ENCODE assay signal across 31 mouse cellular contexts in genomic region chr14:120323111-120323510, GRCm38 (mm10). TPM values are rescaled to one million over a fixed set of nuclear protein-coding genes. Genes with fewer than 3 reads are reported as not detected.
DNase-seq lines count a peak whose midpoint lies in the region; ATAC-seq and TF ChIP-seq lines count a peak whose summit lies in the region.
"Had no signal": no experiment of that assay in that cellular context is flagged by ENCODE, and none has a peak within 500 bp of the region (broad histone marks: within the 10 kb centered on the region; RNA-seq: fewer than 3 reads in every experiment).

No protein-coding gene starts in this region.

- DNase-seq in liver, embryonic 14.5 days (ENCODE audit: low read depth in 3 of 3, low spot score in 3 of 3), result no peak
- peak; percentile 81 for DNase-seq in 416B (ENCODE audit: low read depth)
- DNase-seq in Patski (ENCODE audit: low read depth, low spot score), result no peak
- no peak for DNase-seq in MN1 (ENCODE audit: low spot score)
- no peak for DNase-seq in left cerebral cortex, postnatal 36 days (ENCODE audit: low spot score in 2 of 2)
- DNase-seq: adrenal gland, postnatal 10 days; cerebellum, adult 9-10 months; cerebellum, postnatal 36 days; embryo, embryonic 11 days; gastrocnemius, postnatal 14 days; kidney, adult 11 months; kidney, postnatal 25 days; lung, postnatal 36 days; right cerebral cortex, adult 18-20 months; thymus, postnatal 14 days had no signal

- TF ChIP-seq EP300 in liver, embryonic 14.5 days (IDR thresholded peaks at IDR 0.05; ENCODE audit: low read depth), result no peak

- POLR2A ChIA-PET in Patski (lab: Charles Lee), result no interaction called here

- H3K27me3 ChIP-seq in liver, embryonic 14.5 days (ENCODE audit: control insufficient read depth, insufficient read depth, low read length), result no peaks in the 10 kb centered on the region
- H3K27me3 ChIP-seq in liver, embryonic 12.5 days (replicated peaks), result no peaks in the 10 kb centered on the region
- H3K27me3 ChIP-seq in Patski, result no peaks in the 10 kb centered on the region
- no peaks in the 10 kb centered on the region for H3K27me3 ChIP-seq in small intestine, adult 2 months (ENCODE audit: control insufficient read depth, insufficient read depth, low read length)
- H3K27me3 ChIP-seq: forebrain, embryonic 13.5 days; heart, embryonic 15.5 days; kidney, embryonic 15.5 days; limb, embryonic 15.5 days; liver, embryonic 15.5 days; lung, embryonic 15.5 days; neural tube, embryonic 12.5 days had no signal

- H3K9ac ChIP-seq in liver, embryonic 14.5 days (replicated peaks), result no peak overlapping the region
- no peak overlapping the region for H3K9ac ChIP-seq in liver, embryonic 12.5 days
- H3K9ac ChIP-seq: forebrain, embryonic 13.5 days; heart, embryonic 15.5 days; kidney, embryonic 15.5 days; limb, embryonic 15.5 days; liver, embryonic 15.5 days; lung, embryonic 15.5 days; neural tube, embryonic 12.5 days had no signal

- no peak overlapping the region for H3K27ac ChIP-seq in liver, embryonic 14.5 days
- H3K27ac ChIP-seq in liver, embryonic 12.5 days, result no peak overlapping the region
- peak overlapping the region; percentile 42; the same call in 1 of the 2 replicates for H3K27ac ChIP-seq in small intestine, adult 2 months (ENCODE audit: insufficient read depth, low read depth, low read length)
- H3K27ac ChIP-seq: forebrain, embryonic 13.5 days; heart, embryonic 10.5 days; heart, embryonic 15.5 days; hindbrain, postnatal 0 days; kidney, embryonic 15.5 days; layer of hippocampus, adult 2 months; left cerebral cortex, adult 2 months; limb, embryonic 10.5 days; liver, embryonic 15.5 days; lung, embryonic 15.5 days; neural tube, embryonic 12.5 days had no signal

- CTCF ChIA-PET in Patski (lab: Charles Lee), result no interaction called here

- peaks cover 0 to 28% of the 10 kb centered on the region in 2 experiments; a peak in 2 of 4 replicates for H3K4me1 ChIP-seq in liver, embryonic 14.5 days (replicated peaks; ENCODE audit: control insufficient read depth in 2 of 2, insufficient read depth in 2 of 2, low read length in 1 of 2)
- H3K4me1 ChIP-seq in liver, embryonic 12.5 days, result peaks cover 40% of the 10 kb centered on the region
- peaks cover 18% of the 10 kb centered on the region for H3K4me1 ChIP-seq in small intestine, adult 2 months (ENCODE audit: control insufficient read depth, insufficient read depth, insufficient read length, low read length)
- H3K4me1 ChIP-seq: neural tube, embryonic 12.5 days had no signal

- TF ChIP-seq CTCF in liver, embryonic 14.5 days (IDR thresholded peaks at IDR 0.05; ENCODE audit: low read depth), result no peak
- no peak for TF ChIP-seq CTCF in Patski (IDR thresholded peaks at IDR 0.05)
- no peak for TF ChIP-seq CTCF in small intestine, adult 2 months (IDR thresholded peaks at IDR 0.05; ENCODE audit: extremely low read depth, insufficient read length, insufficient replicate concordance, low read depth, low read length)

- peak; percentile 25; the same call in 1 of the 2 replicates for ATAC-seq in liver, embryonic 14.5 days (ENCODE audit: insufficient read depth)
- no peak for ATAC-seq in liver, embryonic 12.5 days
- peak; percentile 92 for ATAC-seq in Patski
- ATAC-seq: forebrain, embryonic 13.5 days; hindbrain, postnatal 0 days; midbrain, embryonic 16.5 days had no signal

- 51% methylated on average over 1 of the region's 1 CpGs for WGBS in liver, embryonic 14.5 days (ENCODE audit: insufficient replicate concordance)
- 51% methylated on average over 1 of the region's 1 CpGs for WGBS in liver, embryonic 12.5 days (ENCODE audit: insufficient replicate concordance)
- 50% methylated on average over 1 of the region's 1 CpGs for WGBS in small intestine, adult 2 months

- no peak for TF ChIP-seq POLR2A in small intestine, adult 2 months (IDR thresholded peaks at IDR 0.05; ENCODE audit: low read depth, low read length)

- no peaks in the 10 kb centered on the region for H3K9me3 ChIP-seq in liver, embryonic 14.5 days (ENCODE audit: control insufficient read depth, low read length)
- H3K9me3 ChIP-seq in liver, embryonic 12.5 days (replicated peaks), result no peaks in the 10 kb centered on the region
- H3K9me3 ChIP-seq: forebrain, embryonic 13.5 days; heart, embryonic 10.5 days; heart, embryonic 15.5 days; kidney, embryonic 15.5 days; limb, embryonic 10.5 days; limb, embryonic 15.5 days; liver, embryonic 15.5 days; lung, embryonic 15.5 days; neural tube, embryonic 12.5 days had no signal

- H3K36me3 ChIP-seq in liver, embryonic 14.5 days (replicated peaks; ENCODE audit: control insufficient read depth, insufficient read depth, low read depth), result no peaks in the 10 kb centered on the region
- no peaks in the 10 kb centered on the region for H3K36me3 ChIP-seq in liver, embryonic 12.5 days
- H3K36me3 ChIP-seq in small intestine, adult 2 months (ENCODE audit: control insufficient read depth, insufficient read depth, low read length), result peaks cover 14% of the 10 kb centered on the region
- H3K36me3 ChIP-seq: liver, embryonic 15.5 days; neural tube, embryonic 12.5 days had no signal

- no peak overlapping the region for H3K4me3 ChIP-seq in liver, embryonic 14.5 days (ENCODE audit: insufficient read depth in 1 of 2, low read depth in 2 of 2, low read length in 2 of 2)
- H3K4me3 ChIP-seq in liver, embryonic 12.5 days, result no peak overlapping the region
- H3K4me3 ChIP-seq in small intestine, adult 2 months (ENCODE audit: low read depth, low read length), result no peak overlapping the region
- H3K4me3 ChIP-seq: forebrain, embryonic 13.5 days; heart, embryonic 10.5 days; heart, embryonic 15.5 days; kidney, embryonic 15.5 days; layer of hippocampus, adult 2 months; left cerebral cortex, adult 2 months; limb, embryonic 10.5 days; limb, embryonic 15.5 days; liver, embryonic 15.5 days; lung, embryonic 15.5 days; neural tube, embryonic 12.5 days had no signal

- in situ Hi-C loops in Patski (cut with MboI; ENCODE audit: low pct_unique_long_range_greater_than_20kb), result loop anchor here (5.0 kb wide), 1 partner anchor 46 kb away; the partner anchor contains the start of gene Mbnl2

- intact Hi-C loops in left cerebral cortex, postnatal 36 days (cut with DNase I), result no loop called here

- no peak overlapping the region for H3K4me2 ChIP-seq in liver, embryonic 14.5 days (ENCODE audit: low read depth)
- H3K4me2 ChIP-seq in liver, embryonic 12.5 days, result no peak overlapping the region
- H3K4me2 ChIP-seq: forebrain, embryonic 13.5 days; heart, embryonic 15.5 days; kidney, embryonic 15.5 days; limb, embryonic 15.5 days; liver, embryonic 15.5 days; lung, embryonic 15.5 days; midbrain, embryonic 11.5 days; neural tube, embryonic 12.5 days had no signal

RNA-seq across cellular contexts. Expression of gene Mbnl2, which starts 47.6 kb away (rescaled TPM):
- 6.5 and 6.8 TPM in 2 replicates for polyA plus RNA-seq in liver, embryonic 14.5 days (2012; rRNA removed)
- 13.5 and 13.7 TPM in 2 replicates for polyA plus RNA-seq in liver, embryonic 14.5 days (2014; fragmentation: Nextera tagmentation; extraction: Ambion mirVana)
- 19.3 and 20.2 TPM in 2 replicates for polyA plus RNA-seq in liver, embryonic 12.5 days (2016; fragmentation: Nextera tagmentation; extraction: Ambion mirVana)
- 132 TPM for polyA plus RNA-seq in Patski (2021)
- 29.8 and 41.7 TPM in 2 replicates for polyA plus RNA-seq in small intestine, adult 2 months (2012; rRNA removed)
- total RNA-seq in left cerebral cortex, postnatal 36 days (2021), result 100 to 1,000 TPM; 223 to 270 TPM
